Mouse (Mus musculus) heart, embryonic 12.5 days (tissue): ENCODE results near the gene Yeats4. TPM values are rescaled to one million over a fixed set of nuclear protein-coding genes. Genes with fewer than 3 reads are reported as not detected.

Experiments used
- ATAC-seq: fragments of 200-750 bp; cut with Nextera tagmentation; 2 replicates; pipeline ENCODE4 v1.8.0; 2017; ENCODE audit warnings: moderate TSS enrichment, moderate library complexity; ENCODE audit not compliant: insufficient number of reproducible peaks, low FRiP score
- H3K27ac ChIP-seq: fragments of 300-500 bp; sonication (generic); 2 replicates; pipeline ENCODE4 v1.5.1; 2016; ENCODE audit warnings: mild to moderate bottlenecking, moderate library complexity; ENCODE audit not compliant: poor library complexity, severe bottlenecking
- H3K27me3 ChIP-seq: fragments of 300-500 bp; sonication (generic); replicated peaks from 2 replicates; pipeline ENCODE4 v1.6.1; 2016; ENCODE audit warnings: mild to moderate bottlenecking, moderate library complexity
- H3K36me3 ChIP-seq: fragments of 300-500 bp; sonication (generic); 2 replicates; pipeline ENCODE4 v1.6.1; 2016; ENCODE audit warnings: mild to moderate bottlenecking, moderate library complexity
- H3K4me1 ChIP-seq: fragments of 300-500 bp; sonication (generic); replicated peaks from 2 replicates; pipeline ENCODE4 v1.6.1; 2016; ENCODE audit warnings: mild to moderate bottlenecking
- H3K4me2 ChIP-seq: fragments of 300-500 bp; sonication (generic); 2 replicates; pipeline ENCODE4 v1.6.1; 2016; ENCODE audit warnings: mild to moderate bottlenecking, moderate library complexity
- H3K4me3 ChIP-seq: fragments of 300-500 bp; sonication (generic); 2 replicates; pipeline ENCODE4 v1.5.1; 2016; ENCODE audit warnings: mild to moderate bottlenecking
- H3K9ac ChIP-seq: fragments of 300-500 bp; sonication (generic); 2 replicates; pipeline ENCODE4 v1.6.1; 2016; ENCODE audit warnings: mild to moderate bottlenecking, moderate library complexity
- H3K9me3 ChIP-seq: fragments of 300-500 bp; sonication (generic); replicated peaks from 2 replicates; pipeline ENCODE4 v1.6.1; 2016; ENCODE audit warnings: mild to moderate bottlenecking, moderate library complexity
- WGBS: fragments of 180-500 bp; shearing (Covaris S2); methylation state at CpG from one replicate; pipeline ENCODE4 v1.1.7; 2016; 5-methylcytosine and 5-hydroxymethylcytosine counted together
- polyA plus RNA-seq: library from polyadenylated mRNA; unstranded; fragments of >200 nt; fragmentation: Nextera tagmentation; extraction: Ambion mirVana; gene quantifications from 2 replicates; pipeline ENCODE4 v1.2.1, GENCODE M21; 2016

Gene Yeats4
- polyA plus RNA-seq, 1 experiment from 2014 or later: 66.2 TPM

- Histone ChIP-seq H3K4me2 (no peak overlapping the region), H3K9me3 (no peaks in the 10 kb centered on the region), H3K4me3 (no peak overlapping the region), H3K36me3 (no peaks in the 10 kb centered on the region), H3K4me1 (peaks cover 21% of the 10 kb centered on the region), H3K27me3 (no peaks in the 10 kb centered on the region), H3K9ac (no peak overlapping the region), H3K27ac (no peak overlapping the region)
- 25% methylated on average over 3 of the region's 3 CpGs for WGBS
- ATAC-seq: no peak
Measured at GRCm38 (mm10) chr10:117172069-117172468, 52.2 kb downstream of the Yeats4 start.

- Histone ChIP-seq H3K4me3 (no peak overlapping the region), H3K36me3 (no peaks in the 10 kb centered on the region), H3K4me1 (peaks cover 10% of the 10 kb centered on the region), H3K27ac (no peak overlapping the region), H3K9me3 (no peaks in the 10 kb centered on the region), H3K4me2 (no peak overlapping the region), H3K27me3 (no peaks in the 10 kb centered on the region), H3K9ac (no peak overlapping the region)
- ATAC-seq: peak; percentile 64; the same call in 1 of the 2 replicates
- 79% methylated on average over 11 of the region's 11 CpGs for WGBS
Measured at GRCm38 (mm10) chr10:117166785-117167425, 57.4 kb downstream of the Yeats4 start.

Other genes starting within 250 kb of the Yeats4 start
- 0.13 and 0.50 TPM in 2 replicates for gene Best3, start 238.2 kb downstream of the Yeats4 start, polyA plus RNA-seq
- 52.9 and 57.4 TPM in 2 replicates for gene Lrrc10, start 179.2 kb downstream of the Yeats4 start, polyA plus RNA-seq
- 171 and 182 TPM in 2 replicates for gene Cct2, start 160.7 kb downstream of the Yeats4 start, polyA plus RNA-seq
- gene Frs2, start 76.0 kb downstream of the Yeats4 start, polyA plus RNA-seq: 23.4 and 25.0 TPM in 2 replicates
- gene 9530003J23Rik, start 14.2 kb upstream of the Yeats4 start, polyA plus RNA-seq: not detected in 2 replicates
- 87.0 and 95.2 TPM in 2 replicates for gene Lyz2, start 57.8 kb upstream of the Yeats4 start, polyA plus RNA-seq
- gene Lyz1, start 68.4 kb upstream of the Yeats4 start, polyA plus RNA-seq: 13.5 and 15.0 TPM in 2 replicates
- gene Cpsf6, start 155.5 kb upstream of the Yeats4 start, polyA plus RNA-seq: 120 TPM in 2 replicates